Mouse (Mus musculus): ENCODE measurements around the gene Dscam.
A peak's percentile ranks its signal among the peaks of the same experiment; 100 is the strongest.

Gene Dscam

GRCm38 (mm10) chr16:96857571-96857970, 313.0 kb downstream of the Dscam start:
- DNase-seq: peak; percentile 54

- DNase-seq: peak; percentile 10
Measured at GRCm38 (mm10) chr16:96855060-96855459, 315.5 kb downstream of the Dscam start.

GRCm38 (mm10) chr16:96852383-96852782, 318.2 kb downstream of the Dscam start:
- peak; percentile 76 for DNase-seq

GRCm38 (mm10) chr16:96848916-96849315, 321.6 kb downstream of the Dscam start:
- DNase-seq: peak; percentile 73

- DNase-seq: no peak
Measured at GRCm38 (mm10) chr16:96846585-96846984, 324.0 kb downstream of the Dscam start.

- DNase-seq: peak; percentile 67
Measured at GRCm38 (mm10) chr16:96846113-96846512, 324.4 kb downstream of the Dscam start.

GRCm38 (mm10) chr16:96845475-96846098, 325.0 kb downstream of the Dscam start:
- peak; percentile 84 for DNase-seq

- DNase-seq: peak; percentile 33
Measured at GRCm38 (mm10) chr16:96843691-96844400, 326.7 kb downstream of the Dscam start.

- DNase-seq: no peak
Measured at GRCm38 (mm10) chr16:96842829-96843360, 327.7 kb downstream of the Dscam start.

GRCm38 (mm10) chr16:96819649-96820048, 350.9 kb downstream of the Dscam start:
- no peak for DNase-seq

- DNase-seq: no peak
Measured at GRCm38 (mm10) chr16:96806298-96806697, 364.3 kb downstream of the Dscam start.

- DNase-seq: no peak
Measured at GRCm38 (mm10) chr16:96802636-96803035, 367.9 kb downstream of the Dscam start.

GRCm38 (mm10) chr16:96801650-96802237, 368.8 kb downstream of the Dscam start:
- DNase-seq: no peak

- no peak for DNase-seq
Measured at GRCm38 (mm10) chr16:96795431-96795830, 375.1 kb downstream of the Dscam start.

- DNase-seq: peak; percentile 42
Measured at GRCm38 (mm10) chr16:96791307-96791706, 379.2 kb downstream of the Dscam start.

- peak; percentile 8 for DNase-seq
Measured at GRCm38 (mm10) chr16:96788286-96788685, 382.3 kb downstream of the Dscam start.

GRCm38 (mm10) chr16:96779021-96779420, 391.5 kb downstream of the Dscam start:
- peak; percentile 13 for DNase-seq

GRCm38 (mm10) chr16:96774245-96774644, 396.3 kb downstream of the Dscam start:
- DNase-seq: no peak

- DNase-seq: peak; percentile 34
Measured at GRCm38 (mm10) chr16:96767985-96768384, 402.6 kb downstream of the Dscam start.

GRCm38 (mm10) chr16:96767508-96767907, 403.0 kb downstream of the Dscam start:
- DNase-seq: peak; percentile 66

GRCm38 (mm10) chr16:96761225-96761624, 409.3 kb downstream of the Dscam start:
- DNase-seq: no peak

GRCm38 (mm10) chr16:96759081-96759603, 411.4 kb downstream of the Dscam start:
- DNase-seq: no peak

- no peak for DNase-seq
Measured at GRCm38 (mm10) chr16:96758381-96758780, 412.2 kb downstream of the Dscam start.

Measured in heart, adult 11 months (tissue).